Mouse (Mus musculus) bone marrow macrophage, adult 2 months (primary cell): ENCODE data around the gene Ppef1. TPM values are rescaled to one million over a fixed set of nuclear protein-coding genes. Genes with fewer than 3 reads are reported as not detected.

Source experiments
- H3K27ac ChIP-seq: 2 replicates; pipeline ENCODE4 v1.5.1; 2012; ENCODE audit warnings: low read depth, low read length; ENCODE audit not compliant: insufficient read depth
- H3K4me1 ChIP-seq: 2 replicates; pipeline ENCODE4 v1.6.1; 2012; ENCODE audit warnings: low read length; ENCODE audit not compliant: control insufficient read depth, insufficient read depth
- H3K4me3 ChIP-seq: 2 replicates; pipeline ENCODE4 v1.5.1; 2012; ENCODE audit warnings: mild to moderate bottlenecking, low read length, moderate library complexity; ENCODE audit not compliant: insufficient read depth
- CTCF ChIP-seq: IDR thresholded peaks from 2 replicates; pipeline ENCODE4 v1.5.1; 2012; ENCODE audit warnings: low read depth, mild to moderate bottlenecking, low read length, moderate library complexity
- POLR2A ChIP-seq: IDR thresholded peaks from 2 replicates; pipeline ENCODE4 v1.6.1; 2012; ENCODE audit warnings: mild to moderate bottlenecking, low read depth, low read length, borderline replicate concordance
- polyA plus RNA-seq: library from polyadenylated mRNA; stranded (reverse); fragments of >200 nt; gene quantifications from 2 replicates; pipeline ENCODE4 v1.2.4, GENCODE M21; 2012; ENCODE audit not compliant: missing spikeins, insufficient read depth, insufficient read length

The Ppef1 gene
- polyA plus RNA-seq, 1 experiment = not detected

GRCm38 (mm10) chrX:160598562-160599458, 136.8 kb downstream of the Ppef1 start:
- Histone ChIP-seq H3K4me3 (no peak overlapping the region), H3K27ac (no peak overlapping the region), H3K4me1 (peaks cover 25% of the 10 kb centered on the region)
- no peak for TF ChIP-seq CTCF

- Histone ChIP-seq H3K4me1 (peaks cover 18% of the 10 kb centered on the region), H3K4me3 (no peak overlapping the region), H3K27ac (no peak overlapping the region)
- TF ChIP-seq POLR2A (no peak), CTCF (no peak)
Measured at GRCm38 (mm10) chrX:160598055-160598454, 137.5 kb downstream of the Ppef1 start.

- H3K4me3 ChIP-seq = no peak overlapping the region
- no peaks in the 10 kb centered on the region for H3K4me1 ChIP-seq
- H3K27ac ChIP-seq = no peak overlapping the region
- no peak for TF ChIP-seq CTCF
- no peak for TF ChIP-seq POLR2A
Measured at GRCm38 (mm10) chrX:160592933-160593332, 142.6 kb downstream of the Ppef1 start.

- H3K27ac ChIP-seq = no peak overlapping the region
- H3K4me1 ChIP-seq = no peaks in the 10 kb centered on the region
- no peak overlapping the region for H3K4me3 ChIP-seq
- TF ChIP-seq CTCF = no peak
- no peak for TF ChIP-seq POLR2A
Measured at GRCm38 (mm10) chrX:160590147-160590546, 145.4 kb downstream of the Ppef1 start.

GRCm38 (mm10) chrX:160588523-160588922, 147.0 kb downstream of the Ppef1 start:
- H3K4me3 ChIP-seq = no peak overlapping the region
- no peak for TF ChIP-seq POLR2A
- no peak for TF ChIP-seq CTCF
- no peak overlapping the region for H3K27ac ChIP-seq
- no peaks in the 10 kb centered on the region for H3K4me1 ChIP-seq

GRCm38 (mm10) chrX:160585110-160585509, 150.5 kb downstream of the Ppef1 start:
- TF ChIP-seq POLR2A = no peak
- TF ChIP-seq CTCF = no peak
- no peak overlapping the region for H3K4me3 ChIP-seq
- H3K4me1 ChIP-seq = no peaks in the 10 kb centered on the region
- H3K27ac ChIP-seq = no peak overlapping the region

GRCm38 (mm10) chrX:160584148-160584838, 151.3 kb downstream of the Ppef1 start:
- H3K4me3 ChIP-seq = no peak overlapping the region
- TF ChIP-seq CTCF (no peak), POLR2A (no peak)
- no peak overlapping the region for H3K27ac ChIP-seq
- H3K4me1 ChIP-seq = no peaks in the 10 kb centered on the region

GRCm38 (mm10) chrX:160583589-160583988, 152.0 kb downstream of the Ppef1 start:
- no peak overlapping the region for H3K4me3 ChIP-seq
- H3K4me1 ChIP-seq = no peaks in the 10 kb centered on the region
- no peak overlapping the region for H3K27ac ChIP-seq
- no peak for TF ChIP-seq CTCF
- TF ChIP-seq POLR2A = no peak

Other genes with a start within 250 kb of the Ppef1 start
- 119 and 143 TPM in 2 replicates for gene Phka2, start 233.6 kb downstream of the Ppef1 start, polyA plus RNA-seq
- gene Rs1, start 32.2 kb upstream of the Ppef1 start, polyA plus RNA-seq = not detected in 2 replicates
- gene Gja6, start 171.3 kb upstream of the Ppef1 start, polyA plus RNA-seq = not detected in 2 replicates